Mouse (Mus musculus): Measurements from ENCODE around the gene Pik3cg. TPM values are rescaled to one million over a fixed set of nuclear protein-coding genes. Genes with fewer than 3 reads are reported as not detected.

Gene Pik3cg
- total RNA-seq, 2 experiments from 2014 or later, result 3.4 to 3.9 TPM

GRCm38 (mm10) chr12:32146606-32147005 lies 61.9 kb downstream of the Pik3cg start:
- intact Hi-C loops (cut with DNase I), result loop anchor here (10.0 kb wide), 1 partner anchor 98 kb away; no protein-coding TSS in a partner anchor
- DNase-seq (ENCODE audit: low spot score in 2 of 2), result no peak

- intact Hi-C loops (cut with DNase I), result loop anchor here (2.0 to 10.0 kb wide), 2 partner anchors 99 to 177 kb away; no protein-coding TSS in a partner anchor
- DNase-seq (ENCODE audit: low spot score in 2 of 2), result no peak
Observed at GRCm38 (mm10) chr12:32145651-32146050, 62.8 kb downstream of the Pik3cg start.

- DNase-seq (ENCODE audit: low spot score in 2 of 2), result peak; percentile 30 to 51
- intact Hi-C loops (cut with DNase I), result loop anchor here (2.0 to 10.0 kb wide), 3 partner anchors 82 to 176 kb away; partner anchors contain the start of gene Prkar2b
Observed at GRCm38 (mm10) chr12:32144513-32144912, 63.9 kb downstream of the Pik3cg start.

- intact Hi-C loops (cut with DNase I), result loop anchor here (2.0 to 10.0 kb wide), 3 partner anchors 81 to 175 kb away; partner anchors contain the start of gene Prkar2b
- no peak for DNase-seq (ENCODE audit: low spot score in 2 of 2)
Observed at GRCm38 (mm10) chr12:32143782-32144181, 64.7 kb downstream of the Pik3cg start.

- intact Hi-C loops (cut with DNase I), result loop anchor here (5.0 to 10.0 kb wide), 2 partner anchors 81 to 102 kb away; partner anchors contain the start of gene Prkar2b
Observed at GRCm38 (mm10) chr12:32143151-32143550, 65.3 kb downstream of the Pik3cg start.

GRCm38 (mm10) chr12:32141766-32142165 lies 66.7 kb downstream of the Pik3cg start:
- intact Hi-C loops (cut with DNase I), result loop anchor here (5.0 to 10.0 kb wide), 2 partner anchors 79 to 103 kb away; partner anchors contain the start of gene Prkar2b
- no peak for DNase-seq (ENCODE audit: low spot score in 2 of 2)

More at GRCm38 (mm10) chr12:32143151-32143550, 65.3 kb downstream of the Pik3cg start:
- DNase-seq (ENCODE audit: low spot score in 2 of 2), result no peak

- intact Hi-C loops (cut with DNase I), result no loop called here
- no peak for DNase-seq (ENCODE audit: low spot score in 2 of 2)
Observed at GRCm38 (mm10) chr12:32138831-32139230, 69.6 kb downstream of the Pik3cg start.

GRCm38 (mm10) chr12:32138362-32138761 lies 70.1 kb downstream of the Pik3cg start:
- no peak for DNase-seq (ENCODE audit: low spot score in 2 of 2)
- intact Hi-C loops (cut with DNase I), result no loop called here

- no peak for DNase-seq (ENCODE audit: low spot score in 2 of 2)
- intact Hi-C loops (cut with DNase I), result no loop called here
Observed at GRCm38 (mm10) chr12:32137542-32137941, 70.9 kb downstream of the Pik3cg start.

- DNase-seq (ENCODE audit: low spot score in 2 of 2), result no peak
- intact Hi-C loops (cut with DNase I), result no loop called here
Observed at GRCm38 (mm10) chr12:32127599-32128507, 80.6 kb downstream of the Pik3cg start.

- intact Hi-C loops (cut with DNase I), result no loop called here
- no peak for DNase-seq (ENCODE audit: low spot score in 2 of 2)
Observed at GRCm38 (mm10) chr12:32127158-32127557, 81.3 kb downstream of the Pik3cg start.

- no peak for DNase-seq (ENCODE audit: low spot score in 2 of 2)
- intact Hi-C loops (cut with DNase I), result no loop called here
Observed at GRCm38 (mm10) chr12:32124456-32124855, 84.0 kb downstream of the Pik3cg start.

- no peak for DNase-seq (ENCODE audit: low spot score in 2 of 2)
- intact Hi-C loops (cut with DNase I), result no loop called here
Observed at GRCm38 (mm10) chr12:32124030-32124429, 84.4 kb downstream of the Pik3cg start.

GRCm38 (mm10) chr12:32123559-32123958 lies 84.9 kb downstream of the Pik3cg start:
- intact Hi-C loops (cut with DNase I), result no loop called here
- DNase-seq (ENCODE audit: low spot score in 2 of 2), result no peak

Other genes with a start within 250 kb of the Pik3cg start
- 10 to 100 TPM; 76.0 to 84.6 TPM for gene Prkar2b, start 147.4 kb downstream of the Pik3cg start, total RNA-seq (2021)
- gene Ccdc71l, start 170.0 kb upstream of the Pik3cg start, total RNA-seq (2021), result 10 to 100 TPM; 13.2 to 13.5 TPM

Measured in left cerebral cortex, postnatal 36 days (tissue).